22 mouse cellular contexts compared by ENCODE assay signal in the genomic region with DNA sequence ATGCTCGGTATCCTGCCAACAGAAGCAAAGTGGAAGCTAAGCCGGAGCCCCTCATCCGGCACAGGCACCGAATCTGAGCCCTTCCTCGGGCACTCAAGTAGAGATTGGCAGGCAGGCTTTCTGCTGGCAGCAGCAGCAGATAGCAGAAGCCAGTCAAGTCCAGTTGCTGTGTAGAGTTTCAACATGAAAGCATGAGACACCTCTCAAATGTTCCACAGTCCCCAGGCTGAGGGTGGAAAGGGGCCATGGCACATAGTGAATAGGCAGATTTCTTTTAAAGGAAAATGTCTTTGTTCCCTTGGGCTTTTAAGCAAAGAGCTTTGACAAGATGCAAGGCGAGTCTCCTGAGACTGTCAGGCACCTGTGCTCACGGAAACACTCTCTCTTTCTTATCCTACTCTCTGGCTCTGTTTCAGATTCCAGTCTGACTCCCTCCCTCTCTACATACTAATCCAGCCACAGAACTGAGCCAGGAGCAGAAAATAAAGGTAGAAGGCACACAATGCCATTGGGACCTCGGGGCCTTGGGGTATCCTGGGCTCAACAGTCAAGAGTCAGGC.
DNase-seq lines count a peak whose midpoint lies in the region; ATAC-seq lines count a peak whose summit lies in the region.
"Had no signal": no experiment of that assay in that cellular context is flagged by ENCODE, and none has a peak within 500 bp of the region (broad histone marks: within the 10 kb centered on the region; RNA-seq: fewer than 3 reads in every experiment).

No protein-coding gene starts in this region.

- ATAC-seq in embryonic facial prominence, embryonic 15.5 days (ENCODE audit: insufficient number of reproducible peaks, low FRiP score, low TSS enrichment, low read depth) = peak; percentile 32; the same call in 1 of the 2 replicates
- ATAC-seq: activated CD4-positive, CD25-positive, alpha-beta regulatory T cell, adult 4 months; inflammation-experienced regulatory T-cells, adult 6 months had no signal

- no peaks in the 10 kb centered on the region for H3K9me3 ChIP-seq in embryonic facial prominence, embryonic 15.5 days (replicated peaks)
- H3K9me3 ChIP-seq: forebrain, embryonic 12.5 days; heart, embryonic 15.5 days; hindbrain, embryonic 13.5 days; limb, embryonic 15.5 days had no signal

- no peak overlapping the region for H3K9ac ChIP-seq in embryonic facial prominence, embryonic 15.5 days
- H3K9ac ChIP-seq: forebrain, embryonic 12.5 days; heart, embryonic 15.5 days; hindbrain, embryonic 13.5 days; limb, embryonic 15.5 days; liver, embryonic 14.5 days; lung, embryonic 14.5 days had no signal

- intact Hi-C loops in gastrocnemius, postnatal 14 days (cut with DNase I; ENCODE audit: low total_unique reads) = no loop called here
- intact Hi-C loops in gastrocnemius, postnatal 36 days (cut with DNase I) = no loop called here

- no peak overlapping the region for H3K4me3 ChIP-seq in embryonic facial prominence, embryonic 15.5 days (replicated peaks)
- H3K4me3 ChIP-seq: forebrain, embryonic 12.5 days; heart, embryonic 15.5 days; hindbrain, embryonic 13.5 days; left cerebral cortex, adult 2 months; limb, embryonic 15.5 days had no signal

- H3K4me2 ChIP-seq in embryonic facial prominence, embryonic 15.5 days (replicated peaks) = no peak overlapping the region
- H3K4me2 ChIP-seq: forebrain, embryonic 12.5 days; heart, embryonic 15.5 days; hindbrain, embryonic 13.5 days; limb, embryonic 15.5 days; lung, embryonic 14.5 days had no signal

- H3K27me3 ChIP-seq in embryonic facial prominence, embryonic 15.5 days = no peaks in the 10 kb centered on the region
- H3K27me3 ChIP-seq: hindbrain, embryonic 13.5 days had no signal

- H3K27ac ChIP-seq in embryonic facial prominence, embryonic 15.5 days (replicated peaks) = no peak overlapping the region
- H3K27ac ChIP-seq: forebrain, embryonic 12.5 days; heart, embryonic 15.5 days; hindbrain, embryonic 13.5 days; left cerebral cortex, adult 2 months; limb, embryonic 15.5 days; liver, embryonic 14.5 days had no signal

- peak; percentile 28 to 36 for DNase-seq in cerebellum, postnatal 10 days
- DNase-seq in cerebellum, postnatal 14 days = no peak
- DNase-seq in gastrocnemius, postnatal 14 days = peak; percentile 17
- DNase-seq in gastrocnemius, postnatal 36 days = no peak
- peak; percentile 9 for DNase-seq in heart, postnatal 4 days
- DNase-seq in heart, adult 8-10 months (ENCODE audit: low spot score) = no peak
- no peak for DNase-seq in kidney, postnatal 4 days
- DNase-seq: adrenal gland, adult 8-10 months; cerebellum, adult 2 months; kidney, adult 18-20 months; left cerebral cortex, postnatal 4 days; lung, embryonic 14.5 days; thymus, adult 18-20 months had no signal

- 0 out of 2 replicates have a peak, but pooled peaks cover 4% of the 10 kb centered on the region for H3K4me1 ChIP-seq in embryonic facial prominence, embryonic 15.5 days
- H3K4me1 ChIP-seq: heart, embryonic 15.5 days; limb, embryonic 15.5 days had no signal

- 73% methylated on average over 8 of the region's 8 CpGs for WGBS in embryonic facial prominence, embryonic 15.5 days

- H3K36me3 ChIP-seq in embryonic facial prominence, embryonic 15.5 days = no peaks in the 10 kb centered on the region
- H3K36me3 ChIP-seq: forebrain, embryonic 12.5 days; heart, embryonic 15.5 days; hindbrain, embryonic 13.5 days; limb, embryonic 15.5 days had no signal

Comparison
In these comparisons a context has a peak if more than half of its experiments do, and no peak if none do; other contexts are left out.
1. DNase-seq: peak in cerebellum, postnatal 10 days (2 of 2), gastrocnemius, postnatal 14 days (single experiment) and heart, postnatal 4 days (single experiment); none in cerebellum, postnatal 14 days (0 of 2), gastrocnemius, postnatal 36 days (0 of 2), heart, adult 8-10 months (single experiment) and kidney, postnatal 4 days (0 of 2).